In genomic region chr14:16603040-16603590, GRCm38 (mm10) we compare ENCODE assay signal across 11 mouse cellular contexts.
DNase-seq lines count a peak whose midpoint lies in the region; ATAC-seq and TF ChIP-seq lines count a peak whose summit lies in the region.
"Had no signal": no experiment of that assay in that cellular context is flagged by ENCODE, and none has a peak within 500 bp of the region (broad histone marks: within the 10 kb centered on the region; RNA-seq: fewer than 3 reads in every experiment).

No protein-coding gene starts in this region.

- peak overlapping the region; percentile 63 for H3K27ac ChIP-seq in kidney, adult 2 months (ENCODE audit: insufficient read depth, low read depth, low read length)
- peak overlapping the region; percentile 29; the same call in 1 of the 2 replicates for H3K27ac ChIP-seq in liver, postnatal 0 days (ENCODE audit: low read depth)
- H3K27ac ChIP-seq: limb, embryonic 12.5 days had no signal

- peak; percentile 85 for DNase-seq in heart, adult 11 months
- no peak for DNase-seq in heart, postnatal 10 days
- peak; percentile 25 to 52 for DNase-seq in adrenal gland, postnatal 36 days
- peak; percentile 80 for DNase-seq in kidney, adult 2 months
- no peak for DNase-seq in liver, postnatal 0 days
- no peak for DNase-seq in left cerebral cortex, postnatal 14 days (ENCODE audit: low spot score in 2 of 2)
- no peak for DNase-seq in layer of hippocampus, adult 18-20 months (ENCODE audit: low spot score in 2 of 2)
- DNase-seq: cerebellum, postnatal 10 days had no signal

- ATAC-seq in liver, postnatal 0 days: no peak
- ATAC-seq in CD4-positive, CD25-positive, alpha-beta regulatory T cell, adult 4 months: no peak
- ATAC-seq: midbrain, embryonic 16.5 days had no signal

- no peak for TF ChIP-seq CTCF in kidney, adult 2 months (conservative IDR thresholded peaks at IDR 0.05; ENCODE audit: insufficient read depth, insufficient read length, low read depth, low read length)
- TF ChIP-seq CTCF in liver, postnatal 0 days (IDR thresholded peaks at IDR 0.05; ENCODE audit: low read depth): no peak

- H3K4me3 ChIP-seq in kidney, adult 2 months (ENCODE audit: insufficient read depth, low read depth, low read length): no peak overlapping the region
- H3K4me3 ChIP-seq in liver, postnatal 0 days (ENCODE audit: low read depth, low read length): no peak overlapping the region
- H3K4me3 ChIP-seq: limb, embryonic 12.5 days had no signal

- H3K36me3 ChIP-seq in kidney, adult 2 months (ENCODE audit: control insufficient read depth, insufficient read depth, low read length): no peaks in the 10 kb centered on the region
- no peaks in the 10 kb centered on the region for H3K36me3 ChIP-seq in liver, postnatal 0 days (replicated peaks; ENCODE audit: insufficient read depth, low read length)
- H3K36me3 ChIP-seq: limb, embryonic 12.5 days had no signal

- H3K4me1 ChIP-seq in kidney, adult 2 months (ENCODE audit: control insufficient read depth, insufficient read depth, low read length): peaks cover 4% of the 10 kb centered on the region
- no peaks in the 10 kb centered on the region for H3K4me1 ChIP-seq in liver, postnatal 0 days (ENCODE audit: insufficient read depth)

- WGBS in kidney, adult 2 months: 14% methylated on average over 5 of the region's 5 CpGs
- WGBS in liver, postnatal 0 days (ENCODE audit: insufficient replicate concordance): 20% methylated on average over 5 of the region's 5 CpGs

- no peak for TF ChIP-seq POLR2A in kidney, adult 2 months (IDR thresholded peaks at IDR 0.05; ENCODE audit: low read depth, low read length)

- no peaks in the 10 kb centered on the region for H3K27me3 ChIP-seq in kidney, adult 2 months (replicated peaks; ENCODE audit: control insufficient read depth, insufficient read depth, low read length)
- no peaks in the 10 kb centered on the region for H3K27me3 ChIP-seq in liver, postnatal 0 days (ENCODE audit: insufficient read depth, low read length)
- H3K27me3 ChIP-seq: limb, embryonic 12.5 days had no signal

- no peak overlapping the region for H3K9ac ChIP-seq in liver, postnatal 0 days (replicated peaks)
- H3K9ac ChIP-seq: limb, embryonic 12.5 days had no signal

- TF ChIP-seq EP300 in liver, postnatal 0 days (IDR thresholded peaks at IDR 0.05; ENCODE audit: low read depth): no peak

- intact Hi-C loops in heart, postnatal 10 days (cut with DNase I): no loop called here
- intact Hi-C loops in left cerebral cortex, postnatal 14 days (cut with DNase I): no loop called here

- H3K4me2 ChIP-seq in liver, postnatal 0 days (ENCODE audit: low read depth, low read length): no peak overlapping the region
- H3K4me2 ChIP-seq: limb, embryonic 12.5 days had no signal

- no peaks in the 10 kb centered on the region for H3K9me3 ChIP-seq in liver, postnatal 0 days (ENCODE audit: low read length)
- H3K9me3 ChIP-seq: limb, embryonic 12.5 days had no signal

Comparison
In these comparisons a context has a peak if more than half of its experiments do, and no peak if none do; other contexts are left out.
1. DNase-seq: peak in heart, adult 11 months (single experiment), adrenal gland, postnatal 36 days (2 of 2) and kidney, adult 2 months (single experiment); none in heart, postnatal 10 days (0 of 2), liver, postnatal 0 days (single experiment), left cerebral cortex, postnatal 14 days (0 of 2) and layer of hippocampus, adult 18-20 months (0 of 2).